Mouse (Mus musculus) cerebellum, adult 8-10 months (tissue): ENCODE measurements around the gene Hcfc1.

ENCODE experiments used
- DNase-seq: peaks from one replicate; pipeline ENCODE4 v3.0.0; 2022

Hcfc1 gene

GRCm38 (mm10) chrX:73941860-73942259, 24.3 kb downstream of the Hcfc1 start:
- no peak for DNase-seq

GRCm38 (mm10) chrX:73931871-73932270, 34.3 kb downstream of the Hcfc1 start:
- no peak for DNase-seq

- no peak for DNase-seq
These were observed 35.6 kb downstream of the Hcfc1 start, which contains the start of gene Renbp for GRCm38 (mm10) chrX:73930402-73931062. Renbp (minus strand) TSS chrX:73930850.

- DNase-seq: no peak
These were observed 43.6 kb downstream of the Hcfc1 start for GRCm38 (mm10) chrX:73922550-73922882.

GRCm38 (mm10) chrX:73921823-73922549, 44.2 kb downstream of the Hcfc1 start, which contains the start of the genes Arhgap4 and Naa10:
Arhgap4 (minus strand) TSS chrX:73921870.
Naa10 (minus strand) TSS chrX:73921944.
- peak; percentile 87 for DNase-seq

- DNase-seq: no peak
These were observed 44.8 kb downstream of the Hcfc1 start for GRCm38 (mm10) chrX:73921285-73921822.

GRCm38 (mm10) chrX:73918631-73919030, 47.5 kb downstream of the Hcfc1 start:
- no peak for DNase-seq

- DNase-seq: no peak
These were observed 49.2 kb downstream of the Hcfc1 start for GRCm38 (mm10) chrX:73916945-73917344.

GRCm38 (mm10) chrX:73914827-73915703, 51.1 kb downstream of the Hcfc1 start:
- DNase-seq: peak; percentile 74

GRCm38 (mm10) chrX:73911588-73911987, 54.6 kb downstream of the Hcfc1 start:
- DNase-seq: no peak

GRCm38 (mm10) chrX:73911156-73911555, 55.0 kb downstream of the Hcfc1 start:
- no peak for DNase-seq

- DNase-seq: no peak
These were observed 55.7 kb downstream of the Hcfc1 start for GRCm38 (mm10) chrX:73910451-73910850.

GRCm38 (mm10) chrX:73910049-73910448, 56.1 kb downstream of the Hcfc1 start:
- no peak for DNase-seq

- DNase-seq: no peak
These were observed 68.2 kb downstream of the Hcfc1 start for GRCm38 (mm10) chrX:73897959-73898358.

GRCm38 (mm10) chrX:73895719-73896118, 70.4 kb downstream of the Hcfc1 start, which contains the start of gene L1cam:
L1cam (minus strand) TSS chrX:73896105.
- DNase-seq: peak; percentile 66

GRCm38 (mm10) chrX:73892833-73893232, 73.3 kb downstream of the Hcfc1 start:
- DNase-seq: peak; percentile 47
